Mouse (Mus musculus): ENCODE results near the gene Tex46. TPM values are rescaled to one million over a fixed set of nuclear protein-coding genes. Genes with fewer than 3 reads are reported as not detected.
A peak's percentile ranks its signal among the peaks of the same experiment; 100 is the strongest.

The Tex46 gene
- total RNA-seq, 2 experiments from 2014 or later: not detected

DNA sequence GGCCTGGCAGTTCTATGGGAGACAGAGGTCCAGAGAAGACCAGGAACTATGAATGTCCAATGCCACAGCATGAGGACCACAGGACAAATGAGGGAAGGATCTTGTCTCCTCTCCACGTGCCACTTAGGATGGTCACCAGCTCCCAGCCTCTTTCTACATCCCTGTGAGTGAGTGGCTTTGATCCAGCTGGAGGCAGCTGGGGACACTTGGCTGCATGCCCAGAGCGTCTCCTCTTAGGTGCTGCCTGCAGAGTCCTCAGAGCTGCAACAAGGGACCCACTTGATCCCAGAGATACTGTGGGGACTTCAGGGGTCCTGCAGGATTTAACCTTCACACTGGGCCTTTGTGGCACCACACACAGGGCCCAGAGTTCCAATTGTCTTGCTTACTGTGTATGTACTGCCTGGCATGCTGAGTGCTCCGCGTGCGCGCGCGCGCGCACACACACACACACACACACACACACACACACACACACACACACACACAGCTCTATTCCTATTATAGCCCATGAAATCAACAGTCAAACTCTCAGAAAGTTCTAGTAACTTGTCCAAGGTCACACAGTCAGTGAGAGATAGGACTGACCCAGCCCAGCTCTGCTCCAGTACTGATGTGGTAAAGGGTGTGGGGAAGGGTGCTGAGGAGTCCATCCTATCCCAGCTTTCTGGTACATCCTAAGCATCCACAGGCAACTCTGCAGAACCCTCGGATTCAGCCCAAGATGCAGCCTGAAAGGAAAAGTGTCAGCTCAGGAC is 21.2 kb downstream of the Tex46 start:
- DNase-seq: no peak

DNA sequence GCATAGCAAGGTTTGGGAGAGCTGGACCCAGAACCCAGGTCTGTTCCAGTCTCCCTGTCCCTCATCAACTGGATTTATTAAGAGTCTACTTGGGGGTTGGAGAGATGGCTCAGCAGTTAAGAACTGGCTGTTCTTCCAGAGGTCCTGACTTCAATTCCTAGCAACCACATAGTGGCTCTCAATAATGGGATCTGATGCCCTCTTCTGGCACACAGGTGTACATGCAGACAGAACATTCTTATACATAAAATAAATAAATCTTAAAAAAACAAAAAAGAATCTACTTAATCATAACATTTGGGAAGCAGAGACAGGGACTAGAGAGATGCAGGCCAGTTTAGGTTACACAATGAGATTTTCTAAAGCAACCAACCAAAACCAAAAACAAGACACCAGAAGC is 25.8 kb downstream of the Tex46 start:
- DNase-seq: no peak

DNA sequence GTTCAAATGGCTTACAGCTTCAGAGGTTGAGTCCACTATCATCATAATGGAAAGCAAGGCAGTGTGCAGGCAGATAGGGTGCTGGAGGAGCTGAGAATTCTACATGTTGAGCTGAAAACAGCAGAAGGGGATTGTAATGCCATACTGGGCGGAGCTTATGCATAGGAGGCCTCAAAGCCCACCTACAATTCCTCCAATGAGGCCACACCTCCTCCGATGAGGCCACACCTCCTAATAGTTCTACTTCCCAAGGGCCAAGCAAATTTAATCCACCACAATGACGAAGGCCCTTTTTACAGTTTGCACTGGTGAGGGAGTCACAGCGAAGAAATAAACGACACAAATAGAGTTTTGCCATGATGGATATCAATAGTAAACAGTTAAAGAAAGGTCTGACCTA is 26.3 kb downstream of the Tex46 start:
- DNase-seq: no peak

DNA sequence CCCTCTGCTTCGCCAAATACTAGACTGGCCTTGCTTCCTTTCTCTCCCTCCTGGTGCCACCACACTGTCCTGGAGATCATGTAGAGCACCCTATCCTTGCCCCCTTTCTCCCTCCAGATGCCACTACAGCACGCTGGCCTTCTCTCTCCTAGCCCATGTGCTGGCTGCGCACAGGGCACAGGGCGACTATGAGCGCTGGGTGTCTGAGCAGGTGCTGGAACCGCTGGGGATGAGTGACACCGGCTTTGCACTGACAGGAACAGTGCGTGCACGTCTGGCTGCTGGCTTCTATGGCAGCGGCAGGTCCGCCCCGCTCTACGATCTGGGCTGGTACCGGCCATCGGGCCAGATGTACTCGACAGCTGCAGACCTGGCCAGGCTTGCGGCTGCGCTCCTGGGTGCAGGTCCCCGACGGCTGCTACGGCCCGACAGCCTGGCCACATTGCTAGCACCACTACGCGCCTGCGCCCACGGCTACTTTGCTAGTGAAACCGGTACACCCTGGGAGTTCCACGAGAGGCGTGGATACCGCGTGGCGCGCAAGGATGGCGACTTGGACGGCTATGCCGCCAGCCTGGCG is 26.8 kb downstream of the Tex46 start:
- no peak for DNase-seq

DNA sequence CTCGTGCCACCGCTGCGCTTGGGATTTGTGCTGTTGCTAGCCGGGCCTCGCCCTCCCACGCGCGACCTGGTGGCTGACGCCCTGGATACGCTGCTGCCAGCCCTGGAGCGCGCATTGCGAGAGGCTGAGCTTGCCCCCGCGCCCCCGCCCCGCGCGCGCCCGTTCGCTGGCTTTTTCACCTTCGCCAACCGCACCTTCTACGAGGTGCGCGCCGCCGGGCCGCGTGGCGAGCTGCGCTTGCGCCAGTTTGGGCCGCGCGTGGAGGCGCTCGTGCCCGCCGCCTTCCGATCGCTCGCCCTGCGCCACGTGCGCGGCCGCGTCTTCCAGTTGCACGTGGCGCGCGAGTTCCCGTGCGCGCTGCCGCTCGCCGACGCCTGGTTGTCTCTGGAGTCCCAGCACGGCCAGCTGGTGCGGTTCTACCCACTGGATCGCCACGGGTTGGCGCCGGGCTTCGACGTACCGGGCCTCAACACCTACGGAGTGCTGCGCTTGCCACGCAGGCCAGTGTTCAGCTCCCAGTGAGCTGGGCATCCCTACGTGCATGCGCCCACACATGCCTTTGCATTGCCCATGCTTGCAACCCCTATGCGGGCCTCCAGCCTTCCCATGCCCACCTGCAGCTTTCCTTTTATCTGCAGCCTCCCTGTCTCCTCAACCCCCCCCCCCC is 27.5 kb downstream of the Tex46 start:
- DNase-seq: no peak

DNA sequence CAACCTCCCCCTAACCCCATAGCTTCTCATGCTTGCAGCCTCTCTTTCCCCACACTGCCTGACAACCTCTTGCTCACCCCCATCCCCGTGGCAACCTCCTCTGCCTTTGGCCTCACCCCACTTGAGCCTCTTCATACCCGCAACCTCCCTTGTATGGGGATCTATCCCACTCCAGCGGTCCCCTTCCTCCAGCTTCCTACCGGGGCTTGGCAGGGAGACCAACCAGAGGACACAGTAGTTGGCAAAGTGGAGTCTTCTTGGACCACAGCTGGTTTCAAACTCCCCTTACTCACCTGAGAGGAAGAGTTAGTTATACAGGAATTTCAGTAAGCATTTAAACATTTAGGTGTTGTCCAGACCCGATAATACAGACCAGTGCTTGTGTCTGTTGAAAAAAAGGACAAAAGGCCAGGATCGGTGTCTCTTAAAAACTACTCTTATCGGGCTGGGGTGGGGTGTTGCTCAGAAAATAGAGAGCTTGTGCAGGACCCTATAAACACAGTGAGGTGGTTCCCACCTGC is 28.1 kb downstream of the Tex46 start:
- no peak for DNase-seq

DNA sequence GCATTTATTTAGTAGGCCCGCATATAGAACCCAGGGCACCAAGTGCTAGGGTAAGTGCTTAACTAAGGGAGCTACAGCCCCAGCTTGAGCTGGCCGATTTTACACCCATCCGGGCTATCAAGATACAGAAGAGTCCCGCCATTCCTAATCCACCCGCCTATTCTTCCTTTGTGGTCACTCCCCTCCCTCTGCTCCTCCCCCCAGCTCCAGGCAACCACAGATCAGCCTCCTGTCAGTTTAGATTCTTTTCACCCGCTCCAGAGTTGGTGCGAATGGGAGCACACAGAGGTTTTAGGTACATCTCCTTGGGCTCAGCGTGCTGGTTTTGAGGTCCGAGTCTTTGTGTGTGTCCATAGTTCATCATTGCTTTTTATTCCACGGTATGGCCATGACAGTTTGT is 28.7 kb downstream of the Tex46 start:
- no peak for DNase-seq

DNA sequence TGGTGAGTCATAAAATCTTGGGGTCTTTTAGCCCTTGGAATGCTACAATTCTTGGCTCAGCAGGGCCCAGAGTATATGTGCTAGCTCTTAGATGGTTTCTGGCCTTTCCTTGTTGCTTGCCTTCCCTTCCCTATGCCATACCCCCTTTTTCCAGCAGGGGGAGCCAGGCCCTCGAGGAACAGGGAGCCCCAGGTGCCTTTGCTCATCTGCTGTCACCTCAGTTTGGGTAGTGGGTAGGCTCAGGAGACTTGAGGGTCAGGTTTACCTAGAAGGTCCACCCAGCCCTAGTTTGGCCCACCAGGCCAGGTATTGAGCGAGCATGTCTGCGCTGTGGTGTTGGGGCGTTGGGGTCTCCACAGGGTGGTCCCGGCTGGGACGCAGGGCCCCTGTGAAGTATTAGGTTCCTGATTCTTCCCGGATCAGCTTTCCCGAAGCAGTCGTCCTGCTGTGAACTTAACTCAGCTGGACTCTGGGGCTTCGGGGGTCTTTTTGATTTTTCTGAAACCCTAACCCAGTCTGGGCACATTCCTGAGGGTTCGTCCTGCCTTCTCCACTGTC is 38.8 kb downstream of the Tex46 start:
- DNase-seq: peak; percentile 35

DNA sequence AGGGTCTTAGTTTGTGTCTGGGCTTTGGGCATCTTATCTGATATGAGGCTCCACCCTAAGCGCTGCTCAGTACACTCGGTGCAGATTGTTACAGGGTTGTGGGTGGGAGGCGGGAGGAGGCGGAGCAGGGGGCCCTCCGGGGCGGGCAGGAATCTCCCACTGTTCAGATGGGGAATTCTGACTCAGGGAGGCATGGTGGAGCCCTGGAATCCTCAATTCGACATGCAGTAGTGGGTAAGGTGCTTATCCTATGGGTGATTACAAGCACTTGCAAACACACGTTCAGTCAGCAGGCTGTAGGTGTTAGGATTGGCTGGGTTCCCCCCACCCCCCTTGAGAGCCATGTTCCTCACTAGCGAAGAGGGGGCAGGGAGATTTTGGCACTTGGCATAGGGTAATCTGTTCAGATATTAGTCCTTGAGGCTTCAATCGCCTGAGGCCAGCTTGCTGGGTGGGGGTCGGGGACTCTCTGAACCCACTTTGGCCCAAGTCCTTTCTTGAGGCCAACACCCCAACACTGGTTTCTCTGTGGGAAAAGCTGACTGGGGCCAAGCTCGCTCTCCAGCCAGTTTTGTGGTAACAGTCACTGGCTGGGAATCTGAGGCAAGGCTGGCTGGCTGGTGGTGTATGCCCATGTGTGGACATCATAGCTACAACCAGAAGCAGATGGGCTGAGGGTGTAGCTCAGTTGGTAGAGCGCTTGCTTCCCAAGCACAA is 39.4 kb downstream of the Tex46 start:
- DNase-seq: no peak

DNA sequence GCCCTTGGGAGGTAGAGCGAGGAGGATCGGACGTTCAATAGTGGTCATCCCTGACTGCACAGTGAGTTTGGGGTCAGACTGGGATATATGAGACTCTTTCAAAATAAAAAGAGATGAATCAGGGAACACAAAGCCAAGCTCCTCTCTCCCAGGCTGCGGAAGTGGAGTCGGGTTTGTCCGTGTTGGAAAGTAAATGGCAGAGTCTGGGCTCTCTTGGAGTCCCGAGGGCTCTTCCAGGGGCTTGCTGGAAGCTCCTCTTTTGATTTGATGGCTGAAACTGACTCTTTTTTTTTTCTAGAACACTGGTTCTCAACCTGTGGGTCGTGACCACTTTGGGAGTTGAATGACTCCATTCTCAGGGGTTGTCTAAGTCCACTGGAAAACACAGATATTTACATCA is 40.0 kb downstream of the Tex46 start:
- no peak for DNase-seq

DNA sequence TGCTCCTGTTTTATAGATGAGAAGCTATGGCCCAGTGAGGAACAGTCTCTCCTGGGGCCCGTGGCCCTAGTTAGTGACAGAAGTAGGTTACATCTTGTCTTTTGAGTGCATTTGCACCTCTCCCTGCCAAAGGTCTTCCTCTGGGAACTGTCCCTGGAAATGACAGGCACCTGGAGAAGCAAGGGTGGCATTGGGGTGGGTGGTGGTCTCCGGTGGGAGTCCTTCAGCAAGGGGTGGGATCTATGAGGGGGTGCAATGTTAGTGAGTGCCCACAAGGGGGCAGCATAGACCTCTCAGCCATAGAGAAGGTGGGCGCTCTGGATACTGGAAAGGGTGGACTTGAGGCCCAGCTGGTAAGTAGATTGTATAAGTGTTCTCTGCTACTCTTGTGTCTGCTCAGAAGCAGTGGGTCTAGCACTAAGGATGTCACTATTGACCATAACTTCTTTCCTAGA is 41.1 kb downstream of the Tex46 start:
- DNase-seq: no peak

DNA sequence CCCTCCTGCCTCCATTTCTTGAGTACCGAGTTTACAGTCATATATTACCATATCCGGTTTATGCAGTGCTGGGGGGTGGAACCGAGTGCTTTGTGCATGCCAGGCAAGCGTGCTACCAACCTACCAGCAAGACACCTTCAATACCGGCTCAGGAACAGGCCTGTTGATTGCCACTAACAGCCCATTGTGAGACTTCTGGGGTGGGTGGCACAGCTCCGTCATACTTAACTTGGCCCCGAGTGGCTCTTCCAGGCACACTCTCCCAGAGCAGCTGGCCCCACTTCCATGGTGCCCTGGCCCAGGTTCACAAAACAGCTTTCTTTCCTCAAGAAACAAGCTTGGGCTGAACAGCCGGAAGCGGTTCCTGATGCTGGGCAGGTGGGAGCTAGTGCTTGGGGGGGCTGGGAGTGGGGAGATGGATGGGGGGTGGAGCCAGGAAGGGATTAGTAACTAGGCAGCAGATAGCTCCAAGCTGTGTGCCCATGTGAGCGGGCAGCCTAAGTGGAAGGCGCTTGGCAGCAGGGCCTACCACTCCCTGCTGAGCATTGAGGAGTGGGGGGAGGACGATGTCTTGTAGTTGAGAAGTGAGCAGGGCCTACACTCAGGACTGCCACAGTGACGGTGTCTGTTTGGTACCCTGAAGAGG is 41.8 kb downstream of the Tex46 start:
- DNase-seq: no peak

DNA sequence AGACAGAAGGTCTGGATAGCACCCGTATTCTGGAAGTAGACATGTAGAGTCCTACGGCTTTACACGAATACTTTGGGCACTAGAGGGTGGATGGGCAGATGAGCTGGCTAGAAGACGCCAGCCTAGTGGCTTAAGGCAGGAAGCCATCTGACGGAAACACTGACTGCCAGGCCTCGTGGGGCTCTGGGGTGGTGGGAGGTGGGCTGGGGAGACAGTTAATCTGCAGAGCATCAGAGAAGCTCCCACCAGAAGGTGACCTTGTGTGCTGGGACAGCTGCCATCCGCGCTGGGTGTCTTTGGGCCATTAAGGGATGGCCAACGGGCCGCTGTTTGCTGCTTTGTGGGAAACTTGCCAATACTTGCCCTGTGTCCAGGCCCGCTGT is 42.3 kb downstream of the Tex46 start:
- DNase-seq: no peak

DNA sequence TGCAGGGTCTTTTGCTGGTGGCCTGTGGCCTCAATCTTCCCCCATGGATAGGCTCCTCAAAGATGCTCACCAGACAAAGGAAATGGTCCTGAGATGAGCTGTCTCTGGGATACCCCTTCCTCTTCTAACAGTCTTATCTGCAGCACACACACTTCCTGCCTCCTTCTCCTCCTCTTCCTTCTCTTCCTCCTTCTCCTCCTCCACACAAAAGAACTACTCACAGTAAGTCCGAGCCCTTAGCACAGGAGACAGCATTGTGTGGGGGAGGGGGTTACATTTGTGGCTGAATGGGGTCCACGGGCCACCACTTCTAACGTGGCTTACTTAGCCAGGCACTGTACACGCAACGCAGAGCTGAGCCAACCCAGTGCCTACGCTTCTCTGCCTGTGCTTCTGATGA is 42.8 kb downstream of the Tex46 start:
- DNase-seq: no peak

DNA sequence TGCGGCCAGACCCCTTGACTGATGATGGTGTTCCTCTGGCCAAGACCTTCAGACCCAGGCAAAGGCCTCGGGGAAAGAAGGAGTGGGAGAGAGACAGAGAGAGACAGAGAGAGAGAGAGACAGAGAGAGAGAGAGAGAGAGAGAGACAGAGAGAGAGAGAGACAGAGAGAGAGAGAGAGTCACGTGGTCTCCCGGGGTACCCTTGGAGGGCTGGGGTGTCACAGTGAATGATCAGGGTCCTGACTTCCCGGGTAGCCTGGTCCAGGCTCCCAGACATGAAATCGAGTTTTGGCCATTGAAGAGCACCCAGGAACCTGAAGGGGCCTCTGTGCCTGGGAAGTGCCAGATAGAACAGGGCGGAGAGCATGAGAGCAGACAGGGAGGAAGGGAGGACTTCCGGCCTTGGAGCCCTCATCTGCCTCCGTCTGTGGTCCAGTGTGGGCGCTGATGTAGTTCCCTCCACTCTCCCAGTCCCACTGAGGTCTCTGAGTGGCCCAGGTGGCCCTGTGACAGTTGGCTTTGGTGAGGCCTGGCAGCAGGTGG is 43.5 kb downstream of the Tex46 start:
- DNase-seq: no peak

DNA sequence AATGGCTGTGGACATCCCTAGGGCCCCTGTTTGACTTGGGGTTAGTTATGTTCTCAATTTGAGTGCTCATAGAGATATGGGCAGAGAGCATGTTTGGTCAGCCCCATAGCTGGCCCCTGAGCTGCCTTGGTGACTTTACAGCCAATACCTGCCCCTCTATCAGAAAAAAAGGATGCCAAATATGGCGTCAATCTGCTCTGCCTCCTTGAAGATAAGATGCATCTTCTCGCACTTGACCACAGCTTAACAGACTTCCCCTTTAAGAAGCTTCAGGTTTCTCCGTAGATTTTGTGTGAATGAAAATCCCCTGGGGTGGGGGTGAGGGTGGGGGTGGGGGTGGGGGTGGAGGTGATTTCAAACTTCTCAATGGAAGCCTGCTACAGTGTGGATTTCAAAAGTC is 47.7 kb downstream of the Tex46 start:
- no peak for DNase-seq

Small RNA genes within 50 kb of the gene (microRNA-seq; reads per million reads assigned to microRNA genes)
- 0 reads per million in 2 experiments for gene Gm22180 (ENCODE audit: borderline replicate concordance in 2 of 2)

Other genes starting within 250 kb of the Tex46 start
- not detected for gene Htr1d, start 186.9 kb upstream of the Tex46 start, total RNA-seq (2021)
- under 1 TPM in 1 of 2 experiments, not detected in 1; 0.15 TPM for gene 6030445D17Rik, start 148.2 kb upstream of the Tex46 start, total RNA-seq (2021)
- 10 to 100 TPM; 17.0 to 18.2 TPM for gene Luzp1, start 140.7 kb upstream of the Tex46 start, total RNA-seq (2021)
- 10 to 100 TPM; 16.8 to 18.0 TPM for gene Kdm1a, start 7.7 kb upstream of the Tex46 start, total RNA-seq (2021)
- gene Lactbl1, start 12.2 kb downstream of the Tex46 start, total RNA-seq (2021): not detected
- 1 to 10 TPM in 1 of 2 experiments, under 1 TPM in 1; 1.00 to 1.2 TPM for gene Ephb2, start 225.6 kb downstream of the Tex46 start, total RNA-seq (2021)

Measured in gastrocnemius, postnatal 25 days (tissue).